23 mouse cellular contexts compared by ENCODE assay signal in the genomic region with DNA sequence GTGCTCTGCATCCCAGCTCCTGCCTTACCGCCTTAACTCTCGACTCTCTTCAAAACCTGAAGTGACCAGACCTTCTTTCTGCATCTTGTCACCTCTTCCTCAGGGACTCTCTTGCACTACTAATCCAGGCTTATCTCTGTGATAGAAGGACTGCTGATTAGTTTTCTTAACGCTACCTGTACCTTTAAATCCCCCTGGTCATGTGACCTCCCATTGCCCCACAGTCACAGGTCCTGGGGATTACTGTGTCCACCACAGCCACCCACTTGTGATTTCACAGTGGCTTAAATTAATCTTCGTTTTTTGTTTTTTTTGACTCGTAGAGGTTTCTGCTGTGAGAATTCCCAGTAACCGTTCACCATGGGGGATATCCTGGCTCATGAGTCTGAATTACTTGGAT. TPM values are rescaled to one million over a fixed set of nuclear protein-coding genes. Genes with fewer than 3 reads are reported as not detected.
"Had no signal": no experiment of that assay in that cellular context is flagged by ENCODE, and none has a peak within 500 bp of the region (broad histone marks: within the 10 kb centered on the region; RNA-seq: fewer than 3 reads in every experiment).

No protein-coding gene starts in this region.

- DNase-seq: kidney, adult 18-20 months; kidney, adult 9 months; kidney, postnatal 14 days; kidney, postnatal 4 days; left cerebral cortex, postnatal 4 days; lung, embryonic 14.5 days; lung, postnatal 10 days; lung, postnatal 36 days; midbrain, embryonic 14.5 days; right cerebral cortex, adult 18-20 months; right cerebral cortex, postnatal 14 days; right cerebral cortex, postnatal 4 days; thymus, postnatal 25 days had no signal

- ATAC-seq: inflammation-experienced regulatory T-cells, adult 6 months; intestine, embryonic 16.5 days had no signal

- H3K4me2 ChIP-seq: limb, embryonic 12.5 days; limb, embryonic 15.5 days; lung, embryonic 14.5 days; stomach, embryonic 15.5 days had no signal

- H3K9me3 ChIP-seq: limb, embryonic 12.5 days; limb, embryonic 15.5 days; megakaryocyte, embryonic 14.5 days; midbrain, embryonic 10.5 days; stomach, embryonic 15.5 days had no signal

- H3K27me3 ChIP-seq: limb, embryonic 12.5 days; limb, embryonic 15.5 days; megakaryocyte, embryonic 14.5 days; stomach, embryonic 15.5 days had no signal

- H3K27ac ChIP-seq: limb, embryonic 12.5 days; limb, embryonic 15.5 days; midbrain, embryonic 10.5 days; stomach, embryonic 15.5 days had no signal

- H3K4me3 ChIP-seq: limb, embryonic 12.5 days; limb, embryonic 15.5 days; megakaryocyte, embryonic 14.5 days; midbrain, embryonic 10.5 days; stomach, embryonic 15.5 days had no signal

- H3K9ac ChIP-seq: limb, embryonic 12.5 days; limb, embryonic 15.5 days; stomach, embryonic 15.5 days had no signal

RNA-seq across cellular contexts. Expression of a gene that starts 23.2 kb away (rescaled TPM):
- polyA plus RNA-seq: inflammation-experienced regulatory T-cells, adult 6 months; intestine, embryonic 16.5 days; kidney, embryonic 16.5 days; liver, embryonic 16.5 days; lung, embryonic 14.5 days; stomach, embryonic 15.5 days had no signal

RNA-seq across cellular contexts. Expression of a gene that starts 44.8 kb away (rescaled TPM):
- total RNA-seq: layer of hippocampus, adult 18-20 months; left cerebral cortex, postnatal 4 days had no signal
